Mouse (Mus musculus) liver, postnatal 0 days (tissue): Measurements from ENCODE around the gene Ipo9.

Experiments used
- CTCF ChIP-seq: sonication (generic); IDR thresholded peaks from 2 replicates; pipeline ENCODE4 v1.5.1; 2016; ENCODE audit warnings: antibody characterized with exemption, low read depth
- EP300 ChIP-seq: IDR thresholded peaks from 2 replicates; pipeline ENCODE4 v1.6.1; 2016; ENCODE audit warnings: antibody characterized with exemption, low read depth, mild to moderate bottlenecking

GRCm38 (mm10) chr1:135374868-135375581 is 55.3 kb downstream of the Ipo9 start, which contains the start of gene Shisa4:
- TF ChIP-seq CTCF (no peak), EP300 (no peak)
